Comparison of ENCODE assay signal across 20 mouse cellular contexts in genomic region chr14:60698980-60699379, GRCm38 (mm10).
DNase-seq lines count a peak whose midpoint lies in the region; ATAC-seq lines count a peak whose summit lies in the region.
"Had no signal": no experiment of that assay in that cellular context is flagged by ENCODE, and none has a peak within 500 bp of the region (broad histone marks: within the 10 kb centered on the region; RNA-seq: fewer than 3 reads in every experiment).

No protein-coding gene starts in this region.

- intact Hi-C loops in left cerebral cortex, postnatal 4 days (cut with DNase I), result loop anchor here (5.0 kb wide), 2 partner anchors 447 to 1097 kb away; partner anchors contain the start of genes Gm49336 and Nupl1

- H3K9me3 ChIP-seq in forebrain, embryonic 13.5 days (replicated peaks), result no peaks in the 10 kb centered on the region
- H3K9me3 ChIP-seq in forebrain, embryonic 10.5 days, result no peaks in the 10 kb centered on the region
- H3K9me3 ChIP-seq: embryonic facial prominence, embryonic 10.5 days; G1E; kidney, embryonic 15.5 days; limb, embryonic 12.5 days; neural tube, embryonic 12.5 days had no signal

- WGBS in forebrain, embryonic 13.5 days, result 69% methylated on average over 10 of the region's 10 CpGs
- WGBS in forebrain, embryonic 10.5 days, result 93% methylated on average over 10 of the region's 10 CpGs

- no peaks in the 10 kb centered on the region for H3K27me3 ChIP-seq in forebrain, embryonic 13.5 days
- H3K27me3 ChIP-seq in forebrain, embryonic 10.5 days (ENCODE audit: poor library complexity, severe bottlenecking), result no peaks in the 10 kb centered on the region
- H3K27me3 ChIP-seq: kidney, embryonic 15.5 days; limb, embryonic 12.5 days; neural tube, embryonic 12.5 days had no signal

- H3K9ac ChIP-seq in forebrain, embryonic 13.5 days, result no peak overlapping the region
- H3K9ac ChIP-seq: kidney, embryonic 15.5 days; limb, embryonic 12.5 days; liver, embryonic 14.5 days; neural tube, embryonic 12.5 days had no signal

- H3K4me3 ChIP-seq in forebrain, embryonic 13.5 days, result no peak overlapping the region
- H3K4me3 ChIP-seq in forebrain, embryonic 10.5 days, result no peak overlapping the region
- H3K4me3 ChIP-seq: embryonic facial prominence, embryonic 10.5 days; erythroblast, embryonic 14.5 days; kidney, embryonic 15.5 days; left cerebral cortex, adult 2 months; limb, embryonic 12.5 days; neural tube, embryonic 12.5 days had no signal

- H3K4me2 ChIP-seq in forebrain, embryonic 13.5 days, result no peak overlapping the region
- H3K4me2 ChIP-seq: kidney, embryonic 15.5 days; limb, embryonic 12.5 days; neural tube, embryonic 12.5 days had no signal

- peaks cover 16% of the 10 kb centered on the region; the same call in 1 of the 2 replicates for H3K36me3 ChIP-seq in forebrain, embryonic 13.5 days (ENCODE audit: poor library complexity, severe bottlenecking)
- peaks cover 79% of the 10 kb centered on the region for H3K36me3 ChIP-seq in forebrain, embryonic 10.5 days (replicated peaks)
- H3K36me3 ChIP-seq: embryonic facial prominence, embryonic 10.5 days; G1E; kidney, embryonic 15.5 days; limb, embryonic 12.5 days had no signal

- peaks cover 35% of the 10 kb centered on the region for H3K4me1 ChIP-seq in forebrain, embryonic 13.5 days
- peaks cover 7% of the 10 kb centered on the region; the same call in 1 of the 2 replicates for H3K4me1 ChIP-seq in forebrain, embryonic 10.5 days
- H3K4me1 ChIP-seq: embryonic facial prominence, embryonic 10.5 days had no signal

- peak overlapping the region; percentile 2 for H3K27ac ChIP-seq in forebrain, embryonic 13.5 days
- no peak overlapping the region for H3K27ac ChIP-seq in forebrain, embryonic 10.5 days
- H3K27ac ChIP-seq: embryonic facial prominence, embryonic 10.5 days; kidney, embryonic 15.5 days; left cerebral cortex, adult 2 months; limb, embryonic 12.5 days; liver, embryonic 14.5 days; neural tube, embryonic 12.5 days had no signal

- ATAC-seq in forebrain, embryonic 13.5 days, result 0 out of 2 replicates have a peak, but pooled peaks have one; percentile 28

- no peak for DNase-seq in forebrain, embryonic 10.5 days (ENCODE audit: extremely low spot score, low spot score)
- peak; percentile 80 for DNase-seq in left cerebral cortex, postnatal 4 days
- no peak for DNase-seq in left cerebral cortex, adult 18-20 months (ENCODE audit: low spot score in 2 of 2)
- peak; percentile 92 to 95 for DNase-seq in cerebellum, postnatal 10 days
- DNase-seq in c-Kit-positive CD71-positive TER-119-positive erythroid progenitor cells, embryonic 14.5 days (ENCODE audit: low spot score), result no peak
- no peak for DNase-seq in adrenal gland, adult 2 months
- no peak for DNase-seq in lung, postnatal 25 days (ENCODE audit: low spot score)
- DNase-seq: gastrocnemius, postnatal 25 days; heart, postnatal 14 days; right cerebral cortex, postnatal 14 days; thymus, postnatal 14 days had no signal

Comparison
In these comparisons a context has a peak if more than half of its experiments do, and no peak if none do; other contexts are left out.
1. DNase-seq: peak in left cerebral cortex, postnatal 4 days (single experiment) and cerebellum, postnatal 10 days (2 of 2); none in forebrain, embryonic 10.5 days (single experiment), left cerebral cortex, adult 18-20 months (0 of 2), c-Kit-positive CD71-positive TER-119-positive erythroid progenitor cells, embryonic 14.5 days (single experiment), adrenal gland, adult 2 months (single experiment) and lung, postnatal 25 days (single experiment).